Mouse (Mus musculus): Measurements from ENCODE around the gene Lrp5. TPM values are rescaled to one million over a fixed set of nuclear protein-coding genes. Genes with fewer than 3 reads are reported as not detected.

Lrp5 gene
- polyA plus RNA-seq, 1 experiment, result 33.8 TPM

- peak; percentile 73 for TF ChIP-seq CTCF (IDR thresholded peaks at IDR 0.05; ENCODE audit: control insufficient read depth, insufficient read depth, insufficient read length)
- TF ChIP-seq USF1 (IDR thresholded peaks at IDR 0.05; ENCODE audit: low read depth), result no peak
- H3K36me3 ChIP-seq (ENCODE audit: control insufficient read depth, insufficient read depth), result peaks cover 19% of the 10 kb centered on the region
- no peaks in the 10 kb centered on the region for H3K27me3 ChIP-seq (ENCODE audit: control insufficient read depth, insufficient read depth, insufficient read length)
- no peaks in the 10 kb centered on the region for H3K79me3 ChIP-seq (ENCODE audit: low read depth)
- H3ac ChIP-seq (ENCODE audit: control insufficient read depth, insufficient read length, low read depth), result no peak overlapping the region
- H3K79me2 ChIP-seq (ENCODE audit: control insufficient read depth, insufficient read depth), result no peaks in the 10 kb centered on the region
- no peak overlapping the region for H3K4me3 ChIP-seq (ENCODE audit: insufficient read depth, poor library complexity, severe bottlenecking)
Measured at GRCm38 (mm10) chr19:3586540-3586939, 99.8 kb downstream of the Lrp5 start.

GRCm38 (mm10) chr19:3586026-3586425 is 100.3 kb downstream of the Lrp5 start:
- Histone ChIP-seq H3K27me3 (ENCODE audit: control insufficient read depth, insufficient read depth, insufficient read length) (no peaks in the 10 kb centered on the region), H3K4me3 (ENCODE audit: insufficient read depth, poor library complexity, severe bottlenecking) (no peak overlapping the region), H3ac (ENCODE audit: control insufficient read depth, insufficient read length, low read depth) (no peak overlapping the region), H3K79me3 (ENCODE audit: low read depth) (no peaks in the 10 kb centered on the region), H3K79me2 (ENCODE audit: control insufficient read depth, insufficient read depth) (no peaks in the 10 kb centered on the region), H3K36me3 (ENCODE audit: control insufficient read depth, insufficient read depth) (peaks cover 19% of the 10 kb centered on the region)
- no peak for TF ChIP-seq CTCF (IDR thresholded peaks at IDR 0.05; ENCODE audit: control insufficient read depth, insufficient read depth, insufficient read length)

- Histone ChIP-seq H3K79me3 (ENCODE audit: low read depth) (no peaks in the 10 kb centered on the region), H3K79me2 (ENCODE audit: control insufficient read depth, insufficient read depth) (no peaks in the 10 kb centered on the region), H3ac (ENCODE audit: control insufficient read depth, insufficient read length, low read depth) (no peak overlapping the region), H3K36me3 (ENCODE audit: control insufficient read depth, insufficient read depth) (peaks cover 8% of the 10 kb centered on the region), H3K4me3 (ENCODE audit: insufficient read depth, poor library complexity, severe bottlenecking) (no peak overlapping the region), H3K27me3 (ENCODE audit: control insufficient read depth, insufficient read depth, insufficient read length) (no peaks in the 10 kb centered on the region)
- no peak for TF ChIP-seq FOSL1 (IDR thresholded peaks at IDR 0.05; ENCODE audit: insufficient read depth, low read length, poor library complexity, severe bottlenecking)
- peak; percentile 11 for TF ChIP-seq CTCF (IDR thresholded peaks at IDR 0.05; ENCODE audit: control insufficient read depth, insufficient read depth, insufficient read length)
Measured at GRCm38 (mm10) chr19:3581326-3581725, 105.0 kb downstream of the Lrp5 start.

- Histone ChIP-seq H3K36me3 (ENCODE audit: control insufficient read depth, insufficient read depth) (peaks cover 5% of the 10 kb centered on the region), H3K27me3 (ENCODE audit: control insufficient read depth, insufficient read depth, insufficient read length) (no peaks in the 10 kb centered on the region), H3K79me2 (ENCODE audit: control insufficient read depth, insufficient read depth) (peaks cover 26% of the 10 kb centered on the region), H3K4me3 (ENCODE audit: insufficient read depth, poor library complexity, severe bottlenecking) (no peak overlapping the region), H3ac (ENCODE audit: control insufficient read depth, insufficient read length, low read depth) (no peak overlapping the region), H3K79me3 (ENCODE audit: low read depth) (peaks cover 23% of the 10 kb centered on the region)
- TF ChIP-seq MYOD1 (IDR thresholded peaks at IDR 0.05; ENCODE audit: control insufficient read depth, insufficient read length, low read depth) (no peak), MYOG (IDR thresholded peaks at IDR 0.05; ENCODE audit: control insufficient read depth, extremely low read depth, insufficient read length) (no peak), USF1 (IDR thresholded peaks at IDR 0.05; ENCODE audit: low read depth) (no peak), FOSL1 (IDR thresholded peaks at IDR 0.05; ENCODE audit: insufficient read depth, low read length, poor library complexity, severe bottlenecking) (no peak), CEBPB (IDR thresholded peaks at IDR 0.05; ENCODE audit: low read depth) (no peak), CTCF (IDR thresholded peaks at IDR 0.05; ENCODE audit: control insufficient read depth, insufficient read depth, insufficient read length) (no peak), MAX (IDR thresholded peaks at IDR 0.05) (no peak)
Measured at GRCm38 (mm10) chr19:3577911-3578290, 108.5 kb downstream of the Lrp5 start.

- TF ChIP-seq MAX (IDR thresholded peaks at IDR 0.05), result no peak
- no peak for TF ChIP-seq CEBPB (IDR thresholded peaks at IDR 0.05; ENCODE audit: low read depth)
- no peak for TF ChIP-seq CTCF (IDR thresholded peaks at IDR 0.05; ENCODE audit: control insufficient read depth, insufficient read depth, insufficient read length)
- no peak for TF ChIP-seq FOSL1 (IDR thresholded peaks at IDR 0.05; ENCODE audit: insufficient read depth, low read length, poor library complexity, severe bottlenecking)
- no peak for TF ChIP-seq USF1 (IDR thresholded peaks at IDR 0.05; ENCODE audit: low read depth)
- no peak for TF ChIP-seq MYOD1 (IDR thresholded peaks at IDR 0.05; ENCODE audit: control insufficient read depth, insufficient read length, low read depth)
- no peak for TF ChIP-seq MYOG (IDR thresholded peaks at IDR 0.05; ENCODE audit: control insufficient read depth, extremely low read depth, insufficient read length)
- H3K79me2 ChIP-seq (ENCODE audit: control insufficient read depth, insufficient read depth), result peaks cover 31% of the 10 kb centered on the region
- peaks cover 29% of the 10 kb centered on the region for H3K79me3 ChIP-seq (ENCODE audit: low read depth)
- no peak overlapping the region for H3ac ChIP-seq (ENCODE audit: control insufficient read depth, insufficient read length, low read depth)
- H3K4me3 ChIP-seq (ENCODE audit: insufficient read depth, poor library complexity, severe bottlenecking), result no peak overlapping the region
- H3K27me3 ChIP-seq (ENCODE audit: control insufficient read depth, insufficient read depth, insufficient read length), result no peaks in the 10 kb centered on the region
- peaks cover 6% of the 10 kb centered on the region for H3K36me3 ChIP-seq (ENCODE audit: control insufficient read depth, insufficient read depth)
Measured at GRCm38 (mm10) chr19:3577265-3577910, 109.0 kb downstream of the Lrp5 start.

- H3ac ChIP-seq (ENCODE audit: control insufficient read depth, insufficient read length, low read depth), result no peak overlapping the region
- H3K36me3 ChIP-seq (ENCODE audit: control insufficient read depth, insufficient read depth), result peaks cover 6% of the 10 kb centered on the region
- H3K4me3 ChIP-seq (ENCODE audit: insufficient read depth, poor library complexity, severe bottlenecking), result no peak overlapping the region
- TF ChIP-seq MYOD1 (IDR thresholded peaks at IDR 0.05; ENCODE audit: control insufficient read depth, insufficient read length, low read depth) (no peak), FOSL1 (IDR thresholded peaks at IDR 0.05; ENCODE audit: insufficient read depth, low read length, poor library complexity, severe bottlenecking) (no peak), CTCF (IDR thresholded peaks at IDR 0.05; ENCODE audit: control insufficient read depth, insufficient read depth, insufficient read length) (no peak), MYOG (IDR thresholded peaks at IDR 0.05; ENCODE audit: control insufficient read depth, extremely low read depth, insufficient read length) (no peak), CEBPB (IDR thresholded peaks at IDR 0.05; ENCODE audit: low read depth) (no peak), MAX (IDR thresholded peaks at IDR 0.05) (no peak), USF1 (IDR thresholded peaks at IDR 0.05; ENCODE audit: low read depth) (no peak)
- H3K79me3 ChIP-seq (ENCODE audit: low read depth), result peaks cover 35% of the 10 kb centered on the region
- no peaks in the 10 kb centered on the region for H3K27me3 ChIP-seq (ENCODE audit: control insufficient read depth, insufficient read depth, insufficient read length)
- peaks cover 38% of the 10 kb centered on the region for H3K79me2 ChIP-seq (ENCODE audit: control insufficient read depth, insufficient read depth)
Measured at GRCm38 (mm10) chr19:3576451-3577264, 109.7 kb downstream of the Lrp5 start.
